In the genomic region with DNA sequence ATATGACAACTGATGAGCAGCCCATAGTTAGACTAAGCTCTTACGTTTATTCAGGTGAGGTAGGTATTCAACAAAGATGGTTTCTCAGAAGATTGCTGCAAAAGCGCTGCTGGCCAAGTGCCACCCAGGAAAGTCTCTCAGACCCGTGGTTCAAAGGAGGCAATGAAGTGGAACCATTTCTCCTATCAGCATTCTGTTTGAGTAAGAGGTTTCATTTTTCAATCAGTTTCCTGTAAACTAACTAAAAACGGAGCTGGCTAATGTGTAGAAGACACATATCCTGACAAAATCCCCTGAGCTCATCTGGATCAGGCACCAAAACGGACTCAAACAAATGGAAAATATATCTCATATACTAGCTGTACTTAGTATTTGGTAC, we compare ENCODE assay signal across 21 mouse cellular contexts.
"Had no signal": no experiment of that assay in that cellular context is flagged by ENCODE, and none has a peak within 500 bp of the region (broad histone marks: within the 10 kb centered on the region; RNA-seq: fewer than 3 reads in every experiment).

No protein-coding gene starts in this region.

- H3K4me1 ChIP-seq: liver, embryonic 12.5 days; liver, embryonic 15.5 days; lung, embryonic 15.5 days; neural tube, embryonic 12.5 days; neural tube, embryonic 15.5 days had no signal

- H3K9me3 ChIP-seq: limb, embryonic 10.5 days; limb, embryonic 13.5 days; liver, embryonic 12.5 days; liver, embryonic 15.5 days; lung, embryonic 15.5 days; neural tube, embryonic 12.5 days; neural tube, embryonic 15.5 days had no signal

- H3K9ac ChIP-seq: limb, embryonic 13.5 days; liver, embryonic 12.5 days; liver, embryonic 15.5 days; lung, embryonic 15.5 days; neural tube, embryonic 12.5 days; neural tube, embryonic 15.5 days had no signal

- DNase-seq: kidney, adult 8-10 months; kidney, postnatal 25 days; layer of hippocampus, adult 9-11 months; liver; lung, adult 18-20 months; lung, postnatal 14 days; lung, postnatal 4 days; midbrain, embryonic 14.5 days; thymus, adult 2 months; thymus, postnatal 14 days; thymus, postnatal 4 days had no signal

- H3K27me3 ChIP-seq: limb, embryonic 13.5 days; liver, embryonic 12.5 days; liver, embryonic 15.5 days; lung, embryonic 15.5 days; neural tube, embryonic 12.5 days; neural tube, embryonic 15.5 days had no signal

- H3K4me2 ChIP-seq: limb, embryonic 13.5 days; liver, embryonic 12.5 days; liver, embryonic 15.5 days; lung, embryonic 15.5 days; midbrain, embryonic 11.5 days; neural tube, embryonic 12.5 days; neural tube, embryonic 15.5 days had no signal

- H3K27ac ChIP-seq: layer of hippocampus, adult 2 months; limb, embryonic 10.5 days; limb, embryonic 13.5 days; liver, embryonic 12.5 days; liver, embryonic 15.5 days; lung, embryonic 15.5 days; neural tube, embryonic 12.5 days; neural tube, embryonic 15.5 days; stomach, postnatal 0 days had no signal

- ATAC-seq: liver, embryonic 12.5 days had no signal

- H3K36me3 ChIP-seq: limb, embryonic 10.5 days; limb, embryonic 13.5 days; liver, embryonic 12.5 days; liver, embryonic 15.5 days; lung, embryonic 15.5 days; neural tube, embryonic 12.5 days; neural tube, embryonic 15.5 days had no signal

- H3K4me3 ChIP-seq: layer of hippocampus, adult 2 months; limb, embryonic 10.5 days; limb, embryonic 13.5 days; liver, embryonic 12.5 days; liver, embryonic 15.5 days; lung, embryonic 15.5 days; neural tube, embryonic 12.5 days; neural tube, embryonic 15.5 days had no signal
